Mouse (Mus musculus) MEL-GATA-1-ER (cell line): Measurements from ENCODE around the gene Trappc11.

Experiments used
- DNase-seq: peaks from one replicate; pipeline ENCODE4 v3.0.0-alpha.2; 2012; ENCODE audit warnings: low read depth; ENCODE audit errors: extremely low read depth

Trappc11 gene

DNA sequence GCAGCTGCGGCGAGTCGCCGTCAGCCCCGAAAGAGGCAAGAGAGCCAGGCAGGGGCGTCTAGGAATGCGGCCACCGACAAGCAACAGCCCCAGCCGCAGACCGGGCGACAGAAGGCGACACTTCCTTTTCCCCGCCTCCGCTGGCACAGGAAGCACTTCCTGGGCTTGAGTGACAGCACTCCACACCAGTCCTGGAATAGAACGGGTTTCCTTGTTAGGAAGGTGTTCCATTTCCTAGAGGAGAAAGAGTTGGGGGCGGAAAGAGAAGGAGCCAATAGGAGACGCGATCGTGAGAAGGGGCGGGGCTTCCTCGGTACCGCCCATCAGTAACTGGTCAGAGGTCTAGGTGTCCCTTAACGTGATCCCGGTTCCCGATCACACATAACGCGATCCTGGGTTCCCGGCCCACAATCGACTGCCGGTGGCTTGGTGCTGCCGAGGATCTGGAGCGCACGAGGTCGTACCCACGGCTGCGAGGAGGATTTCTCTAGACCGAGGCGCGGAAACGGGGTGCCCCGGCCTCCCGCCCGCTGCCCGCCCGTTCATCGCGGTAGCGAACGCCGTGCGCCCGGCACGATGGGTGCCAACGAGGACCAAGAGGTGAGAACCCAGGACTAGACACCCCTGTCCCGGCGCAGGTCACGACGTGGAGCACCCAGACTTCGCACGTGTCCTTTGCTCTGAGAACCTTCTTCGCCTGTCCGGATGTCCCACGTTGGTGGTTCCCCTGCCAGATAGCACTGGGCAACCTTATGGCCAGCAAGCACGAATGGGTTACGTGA lies at the start of gene Trappc11, which contains the start of gene Rwdd4a:
Gene Trappc11 (minus strand): TSS at position 127 of the 782 bp plus-strand sequence.
Gene Rwdd4a (plus strand): TSS at position 321 of the 782 bp plus-strand sequence.
- peak; percentile 100 for DNase-seq

DNA sequence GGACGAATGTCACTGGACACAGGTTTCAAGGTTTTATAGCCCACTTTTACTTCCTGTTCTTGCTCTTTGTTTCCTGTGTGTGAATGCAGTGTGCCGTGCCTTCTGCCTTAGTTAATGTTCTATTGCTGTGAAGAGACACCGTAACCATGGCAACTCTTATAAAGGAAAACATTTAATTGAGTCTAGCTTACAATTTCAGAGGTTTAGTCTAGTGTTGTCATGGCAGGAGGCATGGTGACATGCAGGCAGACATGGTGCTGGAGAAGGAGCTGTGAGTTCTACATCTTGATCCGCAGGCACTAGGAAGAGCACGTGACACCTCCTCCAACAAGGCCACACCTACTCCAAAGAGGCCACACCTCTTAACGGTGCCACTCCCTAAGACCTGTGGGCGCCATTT lies 48.2 kb upstream of the Trappc11 start:
- no peak for DNase-seq

DNA sequence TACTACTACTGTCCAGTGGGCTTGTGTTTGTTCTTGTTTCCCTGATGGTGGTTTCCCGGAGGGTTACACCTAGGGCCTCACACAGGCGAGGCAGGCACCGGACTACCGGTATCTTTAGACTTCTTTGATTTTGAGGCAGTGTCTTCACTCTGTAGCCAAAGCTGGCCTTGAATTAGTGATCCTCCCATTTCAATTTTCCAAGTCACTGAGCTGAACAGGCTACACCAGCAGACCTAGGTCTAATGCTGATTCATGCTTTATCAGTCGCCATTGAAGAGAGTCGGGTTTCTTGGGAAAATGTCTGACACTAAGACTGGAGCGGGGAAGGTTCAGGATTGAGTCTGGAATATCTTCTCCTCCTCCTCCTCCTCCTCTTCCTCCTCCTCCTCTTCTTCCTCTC lies 40.2 kb upstream of the Trappc11 start:
- no peak for DNase-seq

DNA sequence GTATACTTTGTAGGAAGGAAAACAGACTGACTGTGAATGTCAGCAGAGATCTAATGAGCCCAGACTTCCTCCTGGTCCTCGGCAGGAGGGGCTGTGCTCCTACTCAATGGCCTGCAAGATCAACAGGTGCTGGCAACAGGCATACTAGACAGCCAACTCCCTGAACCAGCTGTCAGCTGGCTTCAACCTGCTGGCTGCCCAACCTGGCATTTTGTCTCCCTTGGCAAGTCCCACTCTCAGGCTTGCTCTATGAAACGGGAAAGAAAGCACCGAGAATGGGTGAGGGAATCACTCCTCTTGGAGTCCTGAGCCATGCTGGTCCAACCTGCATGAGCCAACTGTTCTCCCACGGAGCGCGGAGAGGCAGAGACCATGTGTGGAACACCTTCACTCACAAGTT lies 36.9 kb upstream of the Trappc11 start:
- no peak for DNase-seq

DNA sequence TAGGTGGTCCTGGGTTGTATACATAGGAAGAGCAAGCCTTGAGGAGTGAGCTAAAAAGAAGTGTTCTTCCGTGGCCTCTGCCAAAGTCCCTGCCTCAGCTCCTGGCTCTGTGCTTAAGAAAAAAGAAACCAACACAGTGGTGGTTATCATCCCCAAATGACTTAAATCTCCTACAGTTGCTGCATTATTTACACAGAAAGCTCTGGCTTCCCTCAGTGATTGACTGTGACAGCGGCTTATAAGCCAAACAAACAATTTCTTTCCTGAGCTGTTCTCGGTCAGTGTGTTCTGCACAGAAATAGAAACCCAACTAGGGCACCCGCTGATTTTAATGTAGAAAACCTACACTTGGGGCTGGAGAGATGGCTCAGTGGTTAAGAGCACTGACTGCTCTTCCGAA lies 34.8 kb upstream of the Trappc11 start:
- no peak for DNase-seq

DNA sequence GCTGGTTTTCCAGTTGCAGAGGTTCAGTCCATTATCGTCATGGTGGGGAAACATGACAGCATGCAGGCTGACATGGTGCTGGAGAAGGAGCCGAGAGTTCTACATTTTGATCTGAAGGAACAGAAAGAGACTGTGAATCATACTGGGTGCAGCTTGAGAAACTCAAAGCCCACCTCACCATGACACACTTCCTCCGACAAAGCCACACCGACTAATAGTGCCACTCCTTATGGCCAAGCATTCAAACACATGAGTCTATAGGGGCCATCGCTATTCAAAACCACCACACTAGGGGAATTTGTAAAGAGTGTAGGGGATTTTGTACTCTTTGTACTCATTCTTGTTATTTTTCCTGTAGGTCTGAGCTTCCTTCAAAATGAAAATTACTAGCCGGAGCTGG lies 33.3 kb upstream of the Trappc11 start:
- DNase-seq = no peak

DNA sequence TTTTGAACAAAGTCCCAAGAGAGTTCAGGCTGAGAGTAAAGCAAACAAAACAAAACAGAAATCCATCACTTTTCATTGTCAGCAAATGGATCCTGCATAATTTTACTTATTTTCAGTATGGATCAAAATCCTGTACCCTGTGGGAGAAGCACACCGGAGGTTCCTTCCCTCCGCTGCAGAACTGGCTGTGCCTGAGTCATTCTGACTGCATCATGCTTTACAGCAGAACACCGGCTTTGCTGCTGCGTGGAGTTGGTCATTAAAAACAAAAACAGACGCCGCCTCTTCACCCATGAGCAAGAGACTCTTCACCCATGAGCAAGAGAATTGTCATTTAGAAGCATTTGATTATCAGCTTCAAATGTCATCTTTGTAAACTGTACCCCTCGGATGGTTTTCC lies 27.5 kb upstream of the Trappc11 start:
- DNase-seq = no peak

DNA sequence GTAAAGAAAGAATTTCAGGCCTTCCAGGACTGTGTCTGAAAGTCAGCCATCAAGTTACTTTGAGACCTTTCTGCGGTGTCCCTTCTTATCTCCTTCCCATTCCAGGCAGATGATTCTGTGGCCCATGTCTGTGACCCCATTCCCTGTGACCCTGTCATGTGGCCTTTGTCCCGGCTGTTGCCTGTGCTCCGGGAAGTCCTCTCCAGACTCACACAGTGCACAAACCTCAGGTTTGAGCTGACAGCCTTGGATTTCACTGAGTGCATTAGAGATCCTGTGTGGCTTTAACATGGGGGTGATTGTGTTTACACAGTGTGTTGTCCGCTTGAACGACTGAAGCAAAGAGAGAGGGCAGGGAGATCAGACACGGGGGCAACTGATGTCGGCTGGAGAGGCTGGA lies 25.0 kb upstream of the Trappc11 start:
- DNase-seq = no peak

DNA sequence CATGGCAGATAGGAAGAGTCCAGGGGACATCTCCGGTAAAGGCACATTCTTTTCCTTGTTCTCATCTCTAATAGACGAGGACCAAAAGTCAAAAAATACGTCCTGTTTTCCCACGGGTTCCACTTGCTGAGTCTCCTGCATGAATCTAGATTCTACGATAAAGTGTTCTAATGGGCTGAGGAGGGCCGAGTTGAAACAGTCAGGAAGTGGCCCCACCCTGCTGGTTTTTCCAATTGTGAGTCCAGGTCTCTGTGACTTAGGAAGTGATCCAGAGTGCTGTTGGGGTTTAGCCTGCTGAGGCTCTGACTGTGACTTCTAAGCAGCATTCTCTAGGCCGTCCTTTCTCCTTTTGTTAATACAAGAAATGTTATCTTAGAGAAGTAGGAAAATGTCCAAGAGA lies 23.2 kb upstream of the Trappc11 start:
- DNase-seq = no peak

DNA sequence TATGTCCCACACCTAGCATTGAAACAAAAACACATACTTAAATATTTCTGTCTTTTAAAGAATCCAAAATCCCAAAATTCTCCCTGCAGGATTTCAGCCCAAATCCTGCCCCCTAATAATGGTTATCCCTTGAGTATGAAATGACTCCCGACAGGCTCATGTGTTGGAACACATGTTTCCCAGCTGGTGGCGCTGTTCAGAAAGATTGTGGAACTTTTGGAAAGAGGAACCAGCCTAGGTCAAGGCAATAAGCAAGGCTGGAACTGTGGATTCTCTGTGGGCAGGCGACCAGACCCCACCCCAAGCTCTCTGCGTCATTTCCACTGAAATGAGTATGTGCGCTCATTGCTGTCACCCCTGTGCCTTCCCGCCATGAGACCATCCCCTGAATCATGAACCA lies 20.3 kb upstream of the Trappc11 start:
- peak; percentile 58 for DNase-seq

DNA sequence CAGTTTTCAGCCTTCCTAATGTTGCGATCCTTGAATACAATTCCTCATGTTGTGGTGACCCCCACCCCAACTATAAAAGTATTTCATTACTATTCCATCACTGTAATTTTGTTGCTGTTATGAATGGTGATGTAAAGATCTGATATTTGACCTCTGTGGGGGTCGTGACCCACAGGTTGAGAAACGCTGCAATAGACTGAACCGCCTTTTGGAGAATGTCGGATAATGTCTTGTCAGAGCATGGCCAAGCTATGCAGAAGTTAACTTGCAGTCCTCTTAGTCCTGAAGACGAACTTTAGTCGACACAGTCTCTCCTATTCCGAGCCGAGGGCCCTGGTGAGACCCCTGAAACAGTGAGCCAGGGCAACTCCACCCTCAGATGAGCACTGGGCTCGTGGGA lies 13.8 kb upstream of the Trappc11 start:
- no peak for DNase-seq

DNA sequence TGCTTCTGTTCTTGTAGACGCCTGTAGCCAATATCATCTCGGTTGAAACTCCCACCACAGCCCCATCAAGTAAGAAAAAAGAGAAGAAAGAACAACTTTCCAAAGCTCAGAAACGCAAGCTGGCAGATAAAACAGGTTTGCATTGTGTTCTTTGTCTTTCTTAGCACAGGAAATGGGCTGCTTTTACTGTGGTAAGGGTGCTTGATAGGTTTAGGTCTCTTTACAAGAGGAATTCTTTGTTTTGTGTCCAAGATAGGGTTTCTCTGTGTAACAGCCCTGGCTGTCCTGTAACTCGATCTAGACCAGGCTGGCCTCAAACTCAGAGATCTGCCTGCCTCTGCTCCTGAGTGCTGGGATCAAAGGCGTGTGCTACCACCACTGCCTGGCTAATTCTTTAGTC lies 10.8 kb upstream of the Trappc11 start:
- no peak for DNase-seq

DNA sequence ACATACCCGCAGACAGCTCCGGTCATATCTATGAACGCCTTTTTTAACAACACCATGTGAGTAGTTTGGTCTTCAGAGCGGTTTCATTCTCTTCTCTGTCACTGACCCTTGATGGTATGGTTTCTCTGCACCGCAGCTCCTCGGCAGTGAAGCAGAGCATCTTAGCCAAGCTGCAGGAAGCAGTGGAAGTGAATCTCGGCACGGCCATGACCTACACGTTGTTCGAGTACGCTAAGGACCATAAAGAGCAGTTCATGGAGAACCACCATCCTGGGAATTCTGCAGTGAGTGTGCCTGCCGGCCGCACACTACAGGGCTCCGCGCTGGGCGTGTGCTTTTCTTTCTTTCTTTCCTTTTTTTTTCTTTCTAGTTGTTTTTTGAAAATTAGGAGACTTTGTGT lies 9.5 kb upstream of the Trappc11 start:
- no peak for DNase-seq

DNA sequence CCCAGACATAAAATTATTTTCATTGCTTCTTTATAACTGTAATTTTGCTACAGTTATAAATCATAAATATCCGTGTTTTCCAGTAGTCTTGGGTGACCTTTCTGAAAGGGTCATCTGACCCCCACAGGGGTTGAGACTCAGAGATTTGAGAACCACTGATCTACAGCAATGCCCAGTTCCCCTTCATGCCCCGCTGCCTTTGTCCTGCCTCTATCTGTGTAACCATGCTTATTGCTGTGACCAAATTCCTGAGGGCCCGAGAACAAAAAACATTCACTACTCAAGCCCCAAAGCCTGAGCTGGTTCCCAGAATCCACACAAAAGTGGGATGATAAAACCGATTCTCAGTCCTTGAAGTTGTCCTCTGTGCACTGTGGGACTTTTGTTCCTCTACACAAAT lies 5.1 kb upstream of the Trappc11 start:
- DNase-seq = no peak

DNA sequence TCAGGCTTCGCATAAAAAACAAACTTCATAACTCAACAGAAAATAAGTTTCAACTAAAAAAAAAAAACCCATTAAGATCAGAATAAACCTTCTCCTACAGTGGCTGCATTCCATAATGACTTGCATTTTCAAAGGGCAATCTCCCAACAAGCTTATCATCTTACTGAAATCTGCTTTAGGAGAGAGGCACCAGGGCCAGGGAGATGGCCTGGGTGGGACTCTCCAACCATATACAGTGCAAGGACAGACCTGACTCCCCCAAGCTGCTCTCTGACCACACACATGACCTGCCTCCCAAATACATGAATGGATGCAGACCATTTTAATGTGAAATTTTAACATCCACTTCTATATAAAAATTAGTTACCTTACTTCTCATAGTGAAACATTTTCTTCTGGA lies 5.2 kb downstream of the Trappc11 start:
- no peak for DNase-seq

DNA sequence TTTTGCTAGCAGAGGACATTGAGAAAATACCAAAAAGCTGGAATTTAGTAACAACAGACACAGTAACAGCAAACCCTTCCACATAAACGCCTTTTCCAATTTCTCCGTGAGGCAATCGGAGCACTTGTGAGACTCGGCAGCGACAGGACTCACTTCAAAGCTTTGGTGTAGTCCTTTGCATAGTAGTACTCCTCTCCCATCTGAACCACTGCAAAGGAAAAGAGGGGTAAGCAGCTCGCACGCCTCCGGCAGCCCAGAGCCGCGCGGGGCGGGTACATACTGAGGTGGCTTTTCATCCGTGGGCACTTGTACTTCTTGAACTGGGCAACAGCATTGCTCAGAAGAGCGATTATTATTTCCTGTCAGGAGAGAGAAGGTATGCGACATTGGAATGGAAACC lies 19.7 kb downstream of the Trappc11 start:
- no peak for DNase-seq

DNA sequence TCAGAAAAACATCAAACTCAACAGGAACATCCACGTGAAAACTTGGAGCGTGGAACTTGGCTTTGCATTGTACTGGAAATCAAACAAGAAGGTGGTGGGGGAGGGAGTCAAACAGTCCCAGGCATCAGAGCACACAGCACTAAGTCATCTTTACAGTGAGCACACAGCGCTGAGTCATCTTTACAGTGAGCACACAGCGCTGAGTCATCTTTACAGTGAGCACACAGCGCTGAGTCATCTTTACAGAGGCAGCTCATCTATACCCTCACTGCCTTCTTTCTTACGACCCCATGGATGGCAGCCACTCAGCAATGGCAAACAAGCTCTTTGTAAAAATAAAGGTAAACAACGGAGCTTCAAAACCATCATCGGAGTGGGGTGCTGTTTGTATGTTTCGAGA lies 22.3 kb downstream of the Trappc11 start:
- no peak for DNase-seq

DNA sequence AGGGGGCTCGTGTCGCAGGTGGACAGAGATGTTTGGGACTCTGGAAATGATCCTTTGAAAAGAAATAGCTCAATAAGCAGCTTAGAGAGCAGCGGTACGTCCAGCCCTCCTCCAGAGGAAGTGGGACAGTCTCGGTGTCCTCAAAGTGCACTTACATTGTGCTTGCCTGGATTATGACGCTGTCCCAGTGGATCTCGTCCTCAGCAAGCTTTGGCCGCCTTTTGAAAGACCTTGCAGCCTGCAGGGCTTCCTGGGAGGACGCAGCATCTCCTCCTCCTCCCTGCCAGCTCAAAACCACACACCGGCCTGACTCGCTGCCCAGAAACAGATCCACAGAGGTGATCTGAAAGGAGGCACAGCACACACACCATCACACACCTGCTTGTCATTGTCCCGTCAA lies 27.8 kb downstream of the Trappc11 start:
- no peak for DNase-seq

DNA sequence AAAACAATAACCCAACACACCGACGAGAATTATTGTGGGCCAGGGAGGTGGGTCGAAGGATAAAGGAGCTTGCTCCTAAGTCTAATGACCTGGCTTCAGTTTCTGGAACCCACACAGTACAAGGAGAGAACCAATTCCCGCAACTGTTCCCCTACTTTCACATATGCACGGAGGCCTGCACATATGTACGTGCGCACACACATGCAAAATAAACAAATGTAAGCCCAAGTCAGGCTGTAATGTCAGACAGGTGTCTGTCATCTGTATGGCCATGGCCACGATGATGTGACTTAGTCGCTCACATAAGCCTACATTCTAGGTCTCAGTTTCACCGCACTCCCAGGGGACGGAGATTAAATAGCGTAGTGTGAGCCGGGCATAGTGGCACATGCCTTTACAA lies 30.7 kb downstream of the Trappc11 start:
- DNase-seq = no peak

DNA sequence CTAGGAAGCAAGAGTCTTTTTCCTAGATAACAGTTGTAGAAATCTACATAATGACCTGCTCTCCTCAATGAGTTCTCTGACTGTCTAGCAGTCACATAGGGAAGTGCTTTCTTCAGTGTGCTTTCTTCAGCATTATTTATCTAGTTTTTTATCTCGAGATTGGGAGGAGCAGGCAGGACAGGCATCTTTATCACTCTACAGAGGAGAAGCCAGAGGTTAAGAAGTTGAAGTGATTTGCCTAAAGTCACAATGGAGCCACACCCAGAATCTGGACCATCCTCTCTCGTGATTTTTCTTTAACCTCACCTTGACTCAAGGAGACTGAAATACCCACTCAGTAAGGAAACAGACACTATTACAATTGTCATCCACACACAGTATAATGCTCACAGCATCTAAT lies 31.3 kb downstream of the Trappc11 start:
- no peak for DNase-seq

DNA sequence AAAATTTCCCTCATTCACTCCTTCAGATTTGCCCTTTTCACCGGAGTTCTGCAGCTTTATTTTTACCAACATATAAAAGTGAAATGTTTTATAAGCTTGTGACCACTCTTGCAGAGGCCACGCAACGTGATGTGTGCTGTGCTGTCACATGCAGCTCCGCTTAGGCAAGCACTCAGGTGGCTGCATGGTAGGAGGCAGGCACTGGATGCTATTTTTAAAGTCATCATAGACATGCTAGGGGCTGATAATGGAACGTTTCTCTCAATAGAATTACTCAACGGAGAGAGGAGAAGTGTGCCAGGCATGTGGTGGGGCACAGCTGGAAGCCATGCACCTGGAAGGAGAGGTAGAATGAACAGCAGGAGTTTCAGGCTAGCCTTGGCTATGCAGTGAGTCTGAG lies 37.8 kb downstream of the Trappc11 start:
- DNase-seq = no peak

DNA sequence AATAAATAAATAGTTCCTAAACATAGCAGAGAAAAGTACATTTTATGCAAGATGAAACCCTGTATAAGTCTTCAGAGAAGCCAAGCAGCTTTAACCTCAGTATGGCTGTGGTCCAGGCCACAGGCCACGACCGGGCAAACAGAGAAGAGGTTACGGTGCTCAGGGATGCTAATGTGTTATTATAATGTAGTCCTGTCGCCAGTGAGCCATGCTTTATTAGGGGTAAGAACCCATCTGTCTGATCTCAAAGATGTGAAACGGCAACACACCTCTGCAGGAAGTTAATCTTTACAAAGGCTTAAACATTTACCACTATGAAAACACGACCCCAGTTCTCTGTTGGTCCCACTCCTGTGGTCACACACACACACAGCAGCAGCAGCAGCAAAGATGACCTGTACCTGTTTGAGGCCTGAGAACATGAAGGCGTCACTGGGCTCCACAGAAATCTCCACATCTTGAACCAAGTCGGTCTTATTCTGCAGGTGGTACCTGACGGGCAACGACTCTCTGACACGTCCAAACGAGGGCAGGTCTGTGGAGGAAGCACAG lies 38.6 kb downstream of the Trappc11 start:
- DNase-seq = no peak

DNA sequence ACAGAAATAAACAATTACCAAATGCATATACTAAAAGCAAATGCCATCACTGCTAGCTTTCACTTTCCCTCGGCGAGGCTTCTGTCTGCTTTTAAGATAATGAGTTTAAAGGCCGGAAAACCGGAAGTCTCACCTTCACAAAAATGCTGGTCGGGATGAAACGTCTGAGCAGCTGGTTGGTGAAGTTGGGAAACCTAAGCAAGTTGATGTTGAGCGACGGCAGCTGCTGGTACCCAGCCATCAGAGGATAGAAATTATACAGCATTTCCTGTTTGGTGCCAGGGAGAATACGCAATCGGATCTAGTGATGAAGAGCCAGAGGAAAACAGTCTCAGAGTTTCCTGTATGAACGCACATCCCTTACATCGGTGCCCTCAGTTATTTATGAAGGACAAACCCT lies 40.2 kb downstream of the Trappc11 start:
- no peak for DNase-seq
